Mouse (Mus musculus): ENCODE measurements at regions not wholly inside any gene's neighbourhood (a gene's known extent, or its start where the extent isn't known, plus 50 kb on each side); places are given as distances from the start of the nearest gene placed in this dataset.

- no peak for DNase-seq
These were observed 91.5 kb downstream of the Fam84b start for GRCm38 (mm10) chr15:60762071-60762470.

- DNase-seq, result peak; percentile 22 to 24
These were observed 93.6 kb downstream of the Fam84b start for GRCm38 (mm10) chr15:60760015-60760437.

GRCm38 (mm10) chr15:60754246-60754645 is 99.3 kb downstream of the Fam84b start:
- no peak for DNase-seq

- no peak for DNase-seq
These were observed 114.0 kb downstream of the Fam84b start for GRCm38 (mm10) chr15:60739598-60739997.

GRCm38 (mm10) chr15:60738258-60738657 is 115.3 kb downstream of the Fam84b start:
- no peak for DNase-seq

GRCm38 (mm10) chr15:60732416-60732815 is 121.2 kb downstream of the Fam84b start:
- DNase-seq, result no peak

- no peak for DNase-seq
These were observed 124.8 kb downstream of the Fam84b start for GRCm38 (mm10) chr15:60728754-60729153.

- no peak for DNase-seq
These were observed 125.2 kb downstream of the Fam84b start for GRCm38 (mm10) chr15:60728337-60728736.

GRCm38 (mm10) chr15:60719332-60719731 is 134.2 kb downstream of the Fam84b start:
- no peak for DNase-seq

GRCm38 (mm10) chr15:60708678-60709077 is 144.9 kb downstream of the Fam84b start:
- no peak for DNase-seq

- no peak for DNase-seq
These were observed 147.6 kb downstream of the Fam84b start for GRCm38 (mm10) chr15:60706009-60706408.

- DNase-seq, result no peak
These were observed 152.3 kb downstream of the Fam84b start for GRCm38 (mm10) chr15:60701273-60701672.

GRCm38 (mm10) chr15:60694746-60695145 is 158.8 kb downstream of the Fam84b start:
- no peak for DNase-seq

GRCm38 (mm10) chr15:60693751-60694500 is 159.7 kb downstream of the Fam84b start:
- DNase-seq, result peak in 1 of 2 experiments; percentile 14

GRCm38 (mm10) chr15:60692718-60693597 is 160.6 kb downstream of the Fam84b start:
- no peak for DNase-seq

- no peak for DNase-seq
These were observed 161.4 kb downstream of the Fam84b start for GRCm38 (mm10) chr15:60692149-60692548.

GRCm38 (mm10) chr15:60677397-60677796 is 176.2 kb downstream of the Fam84b start:
- no peak for DNase-seq

- no peak for DNase-seq
These were observed 196.0 kb downstream of the Fam84b start for GRCm38 (mm10) chr15:60657572-60657971.

- no peak for DNase-seq
These were observed 198.5 kb downstream of the Fam84b start for GRCm38 (mm10) chr15:60655113-60655512.

GRCm38 (mm10) chr15:60649252-60649651 is 204.3 kb downstream of the Fam84b start:
- DNase-seq, result no peak

- DNase-seq, result no peak
These were observed 211.8 kb downstream of the Fam84b start for GRCm38 (mm10) chr15:60641770-60642169.

GRCm38 (mm10) chr15:60633457-60633850 is 220.1 kb downstream of the Fam84b start:
- DNase-seq, result no peak

GRCm38 (mm10) chr15:60632789-60633456 is 220.7 kb downstream of the Fam84b start:
- no peak for DNase-seq

Measured in thymus, adult 18-20 months (tissue).